Mouse (Mus musculus): Measurements from ENCODE around the gene Ttll11. TPM values are rescaled to one million over a fixed set of nuclear protein-coding genes. Genes with fewer than 3 reads are reported as not detected.

The Ttll11 gene
- polyA plus RNA-seq, 2 experiments from 2014 or later = not detected

GRCm38 (mm10) chr2:35899135-35899474 is 80.6 kb downstream of the Ttll11 start:
- no peak for ATAC-seq

GRCm38 (mm10) chr2:35898425-35899134 is 81.1 kb downstream of the Ttll11 start:
- ATAC-seq = no peak

- ATAC-seq = no peak
These were observed 82.6 kb downstream of the Ttll11 start for GRCm38 (mm10) chr2:35897125-35897524.

GRCm38 (mm10) chr2:35894512-35894911 is 85.2 kb downstream of the Ttll11 start:
- no peak for ATAC-seq

- no peak for ATAC-seq
These were observed 89.1 kb downstream of the Ttll11 start for GRCm38 (mm10) chr2:35890635-35891034.

GRCm38 (mm10) chr2:35889776-35890175 is 89.9 kb downstream of the Ttll11 start:
- ATAC-seq = no peak

GRCm38 (mm10) chr2:35884296-35884695 is 95.4 kb downstream of the Ttll11 start:
- ATAC-seq = no peak

- ATAC-seq = no peak
These were observed 97.3 kb downstream of the Ttll11 start for GRCm38 (mm10) chr2:35882336-35882987.

- ATAC-seq = no peak
These were observed 97.8 kb downstream of the Ttll11 start for GRCm38 (mm10) chr2:35881896-35882295.

GRCm38 (mm10) chr2:35880362-35880761 is 99.4 kb downstream of the Ttll11 start:
- ATAC-seq = no peak

- ATAC-seq = no peak
These were observed 99.8 kb downstream of the Ttll11 start for GRCm38 (mm10) chr2:35879887-35880286.

GRCm38 (mm10) chr2:35878506-35878905 is 101.2 kb downstream of the Ttll11 start:
- ATAC-seq = no peak

- ATAC-seq = no peak
These were observed 104.1 kb downstream of the Ttll11 start for GRCm38 (mm10) chr2:35875572-35875971.

GRCm38 (mm10) chr2:35874421-35874820 is 105.3 kb downstream of the Ttll11 start:
- ATAC-seq = no peak

GRCm38 (mm10) chr2:35869165-35869564 is 110.5 kb downstream of the Ttll11 start:
- ATAC-seq = no peak

- no peak for ATAC-seq
These were observed 116.4 kb downstream of the Ttll11 start for GRCm38 (mm10) chr2:35863284-35863683.

GRCm38 (mm10) chr2:35861185-35861584 is 118.5 kb downstream of the Ttll11 start:
- no peak for ATAC-seq

GRCm38 (mm10) chr2:35860394-35860744 is 119.3 kb downstream of the Ttll11 start:
- ATAC-seq = no peak

- ATAC-seq = no peak
These were observed 119.9 kb downstream of the Ttll11 start for GRCm38 (mm10) chr2:35859708-35860393.

- ATAC-seq = no peak
These were observed 121.4 kb downstream of the Ttll11 start for GRCm38 (mm10) chr2:35858281-35858680.

GRCm38 (mm10) chr2:35856901-35857300 is 122.8 kb downstream of the Ttll11 start:
- no peak for ATAC-seq

- no peak for ATAC-seq
These were observed 124.8 kb downstream of the Ttll11 start for GRCm38 (mm10) chr2:35854877-35855276.

GRCm38 (mm10) chr2:35852971-35853370 is 126.7 kb downstream of the Ttll11 start:
- ATAC-seq = no peak

- no peak for ATAC-seq
These were observed 127.6 kb downstream of the Ttll11 start for GRCm38 (mm10) chr2:35852164-35852509.

Data from activated CD4-positive, CD25-positive, alpha-beta regulatory T cell, adult 4 months (primary cell).